Mouse (Mus musculus): ENCODE results near the gene Tmem138.

- TF ChIP-seq CTCF (IDR thresholded peaks at IDR 0.05; ENCODE audit: low read depth) (no peak), EP300 (IDR thresholded peaks at IDR 0.05; ENCODE audit: low read depth) (no peak)
Measured at GRCm38 (mm10) chr19:10562351-10562750, 14.8 kb downstream of the Tmem138 start.

Data from liver, embryonic 14.5 days (tissue).